Mouse (Mus musculus): Measurements from ENCODE around the gene Zfp316. TPM values are rescaled to one million over a fixed set of nuclear protein-coding genes. Genes with fewer than 3 reads are reported as not detected.

Zfp316 gene
- polyA plus RNA-seq (2012; fragmentation: generic; extraction: Trizol), result 1 to 10 TPM; 1.6 to 8.9 TPM

GRCm38 (mm10) chr5:143269363-143270150 lies at the start of gene Zfp316:
Zfp316 (minus strand) TSS chr5:143270022.

GRCm38 (mm10) chr5:143314730-143315513 lies 45.1 kb upstream of the Zfp316 start, which contains the start of gene E130309D02Rik:
E130309D02Rik (minus strand) TSS chr5:143315360.

GRCm38 (mm10) chr5:143293404-143293803 lies 23.6 kb upstream of the Zfp316 start, which contains the start of gene Zfp853:
Zfp853 (minus strand) TSS chr5:143293623.

GRCm38 (mm10) chr5:143235028-143235693 lies 34.7 kb downstream of the Zfp316 start, which contains the start of gene Zfp12:
Zfp12 (plus strand) TSS chr5:143235163.

GRCm38 (mm10) chr5:143226790-143227189 lies 43.0 kb downstream of the Zfp316 start, which contains the start of gene Spdye4a:
Spdye4a (minus strand) TSS chr5:143226890.

Other genes starting within 250 kb of the Zfp316 start
- 10 to 100 TPM in 1 of 2 experiments, 1 to 10 TPM in 1; 1.9 to 15.8 TPM for gene Rnf216, start 157.0 kb downstream of the Zfp316 start, polyA plus RNA-seq (2012; fragmentation: generic; extraction: Trizol)
- not detected for gene Olfr718-ps1, start 122.4 kb downstream of the Zfp316 start, polyA plus RNA-seq (2012; fragmentation: generic; extraction: Trizol)
- gene Rbak, start 89.2 kb downstream of the Zfp316 start, polyA plus RNA-seq (2012; fragmentation: generic; extraction: Trizol), result 1 to 10 TPM in 1 of 2 experiments, under 1 TPM in 1; 0.18 to 4.2 TPM
- gene Spdye4b, start 89.0 kb downstream of the Zfp316 start, polyA plus RNA-seq (2012; fragmentation: generic; extraction: Trizol), result under 1 TPM in 1 of 2 experiments, not detected in 1; 0.02 TPM
- not detected for gene Spdye4a, start 43.1 kb downstream of the Zfp316 start, polyA plus RNA-seq (2012; fragmentation: generic; extraction: Trizol)
- gene Zfp12, start 34.9 kb downstream of the Zfp316 start, polyA plus RNA-seq (2012; fragmentation: generic; extraction: Trizol), result 1 to 10 TPM in 1 of 2 experiments, under 1 TPM in 1; 0.57 to 6.5 TPM
- under 1 TPM in 1 of 2 experiments, not detected in 1; 0.01 TPM for gene Zfp853, start 23.6 kb upstream of the Zfp316 start, polyA plus RNA-seq (2012; fragmentation: generic; extraction: Trizol)
- gene E130309D02Rik, start 45.3 kb upstream of the Zfp316 start, polyA plus RNA-seq (2012; fragmentation: generic; extraction: Trizol), result 10 to 100 TPM; 21.4 to 24.3 TPM
- gene Zdhhc4, start 59.2 kb upstream of the Zfp316 start, polyA plus RNA-seq (2012; fragmentation: generic; extraction: Trizol), result 10 to 100 TPM; 56.6 to 92.2 TPM
- gene Grid2ip, start 87.3 kb upstream of the Zfp316 start, polyA plus RNA-seq (2012; fragmentation: generic; extraction: Trizol), result not detected
- gene Kdelr2, start 133.8 kb upstream of the Zfp316 start, polyA plus RNA-seq (2012; fragmentation: generic; extraction: Trizol), result 100 to 1,000 TPM in 1 of 2 experiments, 10 to 100 TPM in 1; 50.1 to 119 TPM
- gene Daglb, start 194.6 kb upstream of the Zfp316 start, polyA plus RNA-seq (2012; fragmentation: generic; extraction: Trizol), result 1 to 10 TPM; 2.1 to 4.3 TPM

All from C3H10T1/2 (cell line).